10 mouse cellular contexts compared by ENCODE assay signal in the genomic region with DNA sequence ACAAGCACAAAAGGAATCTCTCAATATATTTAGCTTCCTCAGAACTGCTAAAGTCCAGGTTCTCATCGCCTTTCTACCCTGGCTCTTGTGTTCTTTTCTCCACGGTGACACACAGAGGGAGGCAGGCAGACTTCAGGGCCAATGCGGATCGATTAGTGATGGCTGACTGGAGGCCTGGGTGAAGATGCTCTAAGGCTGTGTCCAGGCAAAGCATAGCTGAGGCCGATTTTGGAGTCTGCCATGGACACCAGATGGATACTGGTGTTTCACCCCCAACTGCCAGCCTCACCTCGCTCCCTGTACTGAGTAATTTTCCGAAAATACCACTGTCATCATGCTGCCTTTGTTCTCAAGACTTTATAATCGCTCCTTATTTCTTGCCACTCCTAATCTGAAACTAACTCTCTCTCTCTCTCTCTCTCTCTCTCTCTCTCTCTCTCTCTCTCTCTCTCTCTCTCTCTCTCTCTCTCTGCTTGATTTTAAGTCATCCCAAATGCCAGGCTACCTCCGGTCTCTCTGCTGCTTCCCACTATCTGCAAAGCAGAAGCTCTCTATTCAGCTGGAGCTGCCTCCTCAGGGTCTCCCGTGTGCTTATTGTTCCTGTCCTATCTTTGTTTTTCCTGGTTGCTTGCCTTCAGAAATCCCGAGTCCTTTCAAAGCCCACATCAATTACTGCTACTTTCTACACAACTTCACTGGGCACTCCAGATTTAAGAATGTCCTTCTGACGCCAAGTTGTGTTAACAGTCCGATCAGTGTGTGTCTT.
DNase-seq lines count a peak whose midpoint lies in the region; ATAC-seq lines count a peak whose summit lies in the region.
"Had no signal": no experiment of that assay in that cellular context is flagged by ENCODE, and none has a peak within 500 bp of the region (broad histone marks: within the 10 kb centered on the region; RNA-seq: fewer than 3 reads in every experiment).

No protein-coding gene starts in this region.

- no peaks in the 10 kb centered on the region for H3K27me3 ChIP-seq in heart, embryonic 10.5 days (ENCODE audit: insufficient read depth, poor library complexity, severe bottlenecking)
- no peaks in the 10 kb centered on the region for H3K27me3 ChIP-seq in forebrain, embryonic 13.5 days
- no peaks in the 10 kb centered on the region for H3K27me3 ChIP-seq in midbrain, embryonic 14.5 days (ENCODE audit: control insufficient read depth, insufficient read depth, low read length)

- DNase-seq in heart, embryonic 10.5 days (ENCODE audit: low spot score), result peak; percentile 48
- no peak for DNase-seq in heart, adult 9 months (ENCODE audit: low spot score in 2 of 2)
- DNase-seq in cerebellum, adult 11 months, result peak; percentile 77
- DNase-seq in midbrain, embryonic 14.5 days, result peak; percentile 57
- no peak for DNase-seq in adrenal gland, postnatal 25 days
- DNase-seq in spleen, adult 12 weeks (ENCODE audit: low spot score), result no peak
- no peak for DNase-seq in urinary bladder, adult 18-20 months (ENCODE audit: low spot score in 2 of 2)
- DNase-seq: lung, postnatal 10 days; thymus, postnatal 14 days had no signal

- H3K36me3 ChIP-seq in heart, embryonic 10.5 days, result 0 out of 2 replicates have a peak, but pooled peaks cover 3% of the 10 kb centered on the region
- no peaks in the 10 kb centered on the region for H3K36me3 ChIP-seq in forebrain, embryonic 13.5 days (ENCODE audit: poor library complexity, severe bottlenecking)
- H3K36me3 ChIP-seq in midbrain, embryonic 14.5 days (ENCODE audit: control insufficient read depth, insufficient read depth, low read length), result no peaks in the 10 kb centered on the region

- WGBS in heart, embryonic 10.5 days, result 53% methylated on average over 13 of the region's 13 CpGs
- WGBS in forebrain, embryonic 13.5 days, result 18% methylated on average over 13 of the region's 13 CpGs
- WGBS in midbrain, embryonic 14.5 days, result 20% methylated on average over 13 of the region's 13 CpGs

- H3K27ac ChIP-seq in heart, embryonic 10.5 days, result peak overlapping the region; percentile 6; the same call in 1 of the 2 replicates
- no peak overlapping the region for H3K27ac ChIP-seq in forebrain, embryonic 13.5 days
- 0 out of 2 replicates have a peak overlapping the region, but pooled peaks have one; percentile 8 for H3K27ac ChIP-seq in midbrain, embryonic 14.5 days (replicated peaks; ENCODE audit: low read depth, low read length)

- peaks cover 22% of the 10 kb centered on the region for H3K4me1 ChIP-seq in heart, embryonic 10.5 days
- H3K4me1 ChIP-seq in forebrain, embryonic 13.5 days, result peaks cover 25% of the 10 kb centered on the region
- peaks cover 28% of the 10 kb centered on the region for H3K4me1 ChIP-seq in midbrain, embryonic 14.5 days (ENCODE audit: control insufficient read depth, insufficient read depth, low read length)

- H3K4me3 ChIP-seq in heart, embryonic 10.5 days, result no peak overlapping the region
- H3K4me3 ChIP-seq in forebrain, embryonic 13.5 days, result no peak overlapping the region
- no peak overlapping the region for H3K4me3 ChIP-seq in midbrain, embryonic 14.5 days (replicated peaks; ENCODE audit: low read depth, low read length)

- no peak overlapping the region for H3K9ac ChIP-seq in forebrain, embryonic 13.5 days
- H3K9ac ChIP-seq in midbrain, embryonic 14.5 days (replicated peaks; ENCODE audit: low read length), result no peak overlapping the region

- H3K4me2 ChIP-seq in forebrain, embryonic 13.5 days, result peak overlapping the region; percentile 37
- H3K4me2 ChIP-seq in midbrain, embryonic 14.5 days (ENCODE audit: low read length), result peak overlapping the region; percentile 30

- peak; percentile 52 for ATAC-seq in forebrain, embryonic 13.5 days
- ATAC-seq in midbrain, embryonic 14.5 days (ENCODE audit: low FRiP score, low TSS enrichment), result no peak

- H3K9me3 ChIP-seq in heart, embryonic 10.5 days, result no peaks in the 10 kb centered on the region
- H3K9me3 ChIP-seq in forebrain, embryonic 13.5 days (replicated peaks), result no peaks in the 10 kb centered on the region
- H3K9me3 ChIP-seq in midbrain, embryonic 14.5 days (ENCODE audit: control insufficient read depth, low read length), result no peaks in the 10 kb centered on the region

Comparison
In these comparisons a context has a peak if more than half of its experiments do, and no peak if none do; other contexts are left out.
1. DNase-seq: peak in heart, embryonic 10.5 days (single experiment), cerebellum, adult 11 months (single experiment) and midbrain, embryonic 14.5 days (single experiment); none in heart, adult 9 months (0 of 2), adrenal gland, postnatal 25 days (single experiment), spleen, adult 12 weeks (single experiment) and urinary bladder, adult 18-20 months (0 of 2).